In the genomic region with DNA sequence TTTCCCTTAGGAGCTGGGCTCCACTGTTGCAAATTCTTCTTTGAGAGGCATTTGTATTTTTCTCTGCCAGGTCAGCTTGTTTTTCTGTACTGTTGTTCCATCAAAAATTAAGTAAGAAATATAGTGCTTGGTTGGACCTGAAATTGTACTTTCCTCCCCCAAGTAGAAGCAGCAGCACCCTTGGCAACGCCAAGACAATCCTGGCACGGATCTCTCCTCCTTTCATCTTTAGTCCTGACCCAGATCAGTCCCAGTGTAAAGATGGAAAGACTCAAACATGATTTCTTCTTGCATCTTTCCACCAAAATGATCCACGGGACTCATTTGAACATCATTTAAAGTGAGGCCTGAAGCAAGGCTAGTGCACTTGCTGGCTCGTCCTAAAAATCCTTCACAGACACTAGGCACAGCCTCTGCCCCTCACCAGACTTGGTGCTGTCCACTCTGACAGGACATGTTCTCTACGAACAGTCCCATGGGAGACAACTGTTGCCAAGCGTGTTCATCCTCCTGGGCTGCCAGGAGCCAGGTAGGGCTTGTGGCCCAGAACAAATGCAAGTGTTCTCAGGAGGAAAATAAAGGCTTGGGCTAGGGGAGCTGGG, we compare ENCODE assay signal across 23 mouse cellular contexts. TPM values are rescaled to one million over a fixed set of nuclear protein-coding genes. Genes with fewer than 3 reads are reported as not detected.
DNase-seq lines count a peak whose midpoint lies in the region; ATAC-seq and TF ChIP-seq lines count a peak whose summit lies in the region.
"Had no signal": no experiment of that assay in that cellular context is flagged by ENCODE, and none has a peak within 500 bp of the region (broad histone marks: within the 10 kb centered on the region; RNA-seq: fewer than 3 reads in every experiment).

No protein-coding gene starts in this region.

- peak overlapping the region; percentile 74 for H3K27ac ChIP-seq in layer of hippocampus, adult 2 months
- H3K27ac ChIP-seq in cerebellum, adult 2 months (ENCODE audit: insufficient read depth, low read length) = peak overlapping the region; percentile 55
- H3K27ac ChIP-seq in limb, embryonic 10.5 days = no peak overlapping the region
- H3K27ac ChIP-seq in liver, embryonic 12.5 days = no peak overlapping the region
- H3K27ac ChIP-seq: embryonic facial prominence, embryonic 15.5 days; forebrain, embryonic 10.5 days; gastrocnemius, adult 2 months; heart, embryonic 13.5 days; hindbrain, embryonic 12.5 days had no signal

- no peaks in the 10 kb centered on the region for H3K27me3 ChIP-seq in cerebellum, adult 2 months (ENCODE audit: control insufficient read depth, insufficient read depth, low read length)
- H3K27me3 ChIP-seq in limb, embryonic 10.5 days (ENCODE audit: low read depth, poor library complexity, severe bottlenecking) = no peaks in the 10 kb centered on the region
- H3K27me3 ChIP-seq in liver, embryonic 12.5 days (replicated peaks) = no peaks in the 10 kb centered on the region
- H3K27me3 ChIP-seq: embryonic facial prominence, embryonic 15.5 days; heart, embryonic 13.5 days; hindbrain, embryonic 12.5 days had no signal

- ATAC-seq in liver, embryonic 12.5 days = no peak
- ATAC-seq: forebrain, embryonic 14.5 days; hindbrain, embryonic 16.5 days; inflammation-experienced regulatory T-cells, adult 6 months had no signal

- no peak for TF ChIP-seq CTCF in layer of hippocampus, adult 2 months (conservative IDR thresholded peaks at IDR 0.05)
- no peak for TF ChIP-seq CTCF in cerebellum, adult 2 months (IDR thresholded peaks at IDR 0.05; ENCODE audit: borderline replicate concordance, insufficient read depth, low read depth, low read length)

- DNase-seq in layer of hippocampus, adult 2 months (ENCODE audit: low spot score in 2 of 2) = no peak
- DNase-seq in layer of hippocampus, postnatal 25 days (ENCODE audit: extremely low spot score in 1 of 2, low spot score in 1 of 2) = no peak
- peak; percentile 75 to 82 for DNase-seq in cerebellum, adult 2 months
- DNase-seq in cerebellum, adult 9-11 months = peak; percentile 86
- DNase-seq in cerebellum, postnatal 36 days = peak; percentile 59 to 75
- no peak for DNase-seq in limb, embryonic 10.5 days (ENCODE audit: low spot score)
- no peak for DNase-seq in testis, postnatal 14 days (ENCODE audit: low spot score)
- DNase-seq: adrenal gland, postnatal 10 days; embryo, embryonic 11 days; gastrocnemius, adult 2 months; gastrocnemius, postnatal 25 days; heart, adult 11 months; heart, postnatal 36 days; kidney, adult 11 months had no signal

- no peak overlapping the region for H3K4me2 ChIP-seq in liver, embryonic 12.5 days
- H3K4me2 ChIP-seq: embryonic facial prominence, embryonic 15.5 days; heart, embryonic 13.5 days; hindbrain, embryonic 12.5 days had no signal

- 13% methylated on average over 6 of the region's 6 CpGs for WGBS in cerebellum, adult 2 months
- WGBS in limb, embryonic 10.5 days = 91% methylated on average over 6 of the region's 6 CpGs
- 80% methylated on average over 6 of the region's 6 CpGs for WGBS in liver, embryonic 12.5 days (ENCODE audit: insufficient replicate concordance)

- H3K4me3 ChIP-seq in layer of hippocampus, adult 2 months = no peak overlapping the region
- H3K4me3 ChIP-seq in cerebellum, adult 2 months (replicated peaks; ENCODE audit: insufficient read depth, low read depth, low read length) = no peak overlapping the region
- H3K4me3 ChIP-seq in limb, embryonic 10.5 days = no peak overlapping the region
- no peak overlapping the region for H3K4me3 ChIP-seq in liver, embryonic 12.5 days
- H3K4me3 ChIP-seq: embryonic facial prominence, embryonic 15.5 days; erythroblast, embryonic 14.5 days; forebrain, embryonic 10.5 days; gastrocnemius, adult 2 months; heart, embryonic 13.5 days; hindbrain, embryonic 12.5 days had no signal

- H3K9ac ChIP-seq in liver, embryonic 12.5 days = no peak overlapping the region
- H3K9ac ChIP-seq: embryonic facial prominence, embryonic 15.5 days; heart, embryonic 13.5 days; hindbrain, embryonic 12.5 days had no signal

- no peaks in the 10 kb centered on the region for H3K9me3 ChIP-seq in limb, embryonic 10.5 days (replicated peaks)
- no peaks in the 10 kb centered on the region for H3K9me3 ChIP-seq in liver, embryonic 12.5 days (replicated peaks)
- H3K9me3 ChIP-seq: embryonic facial prominence, embryonic 15.5 days; forebrain, embryonic 10.5 days; heart, embryonic 13.5 days; hindbrain, embryonic 12.5 days had no signal

- 0 out of 2 replicates have a peak, but pooled peaks cover 3% of the 10 kb centered on the region for H3K36me3 ChIP-seq in limb, embryonic 10.5 days
- H3K36me3 ChIP-seq in liver, embryonic 12.5 days = peaks cover 10% of the 10 kb centered on the region; the same call in 1 of the 2 replicates
- H3K36me3 ChIP-seq: embryonic facial prominence, embryonic 15.5 days; hindbrain, embryonic 12.5 days had no signal

- H3K4me1 ChIP-seq in cerebellum, adult 2 months (ENCODE audit: control insufficient read depth, insufficient read depth, low read length) = peaks cover 38% of the 10 kb centered on the region
- H3K4me1 ChIP-seq in limb, embryonic 10.5 days = no peaks in the 10 kb centered on the region
- no peaks in the 10 kb centered on the region for H3K4me1 ChIP-seq in liver, embryonic 12.5 days
- H3K4me1 ChIP-seq: embryonic facial prominence, embryonic 15.5 days; hindbrain, embryonic 12.5 days had no signal

- TF ChIP-seq POLR2A in cerebellum, adult 2 months (IDR thresholded peaks at IDR 0.05; ENCODE audit: borderline replicate concordance, insufficient read depth, low read length) = no peak

RNA-seq across cellular contexts. Expression of a gene that starts 27.8 kb away (rescaled TPM):
- 10 to 100 TPM; 96.2 to 98.8 TPM for total RNA-seq in layer of hippocampus, adult 2 months (2021)
- 10 to 100 TPM; 86.3 to 97.2 TPM for total RNA-seq in layer of hippocampus, postnatal 25 days (2021)
- 51.6 and 58.0 TPM in 2 replicates for polyA plus RNA-seq in cerebellum, adult 2 months (2012; rRNA removed)
- 0.16 and 0.36 TPM in 2 replicates for polyA plus RNA-seq in limb, embryonic 10.5 days (2016; fragmentation: Nextera tagmentation; extraction: Ambion mirVana)
- polyA plus RNA-seq in liver, embryonic 12.5 days (2016; fragmentation: Nextera tagmentation; extraction: Ambion mirVana) = 0.16 and 0.30 TPM in 2 replicates
- polyA plus RNA-seq: erythroblast, embryonic 14.5 days had no signal

Comparison
In these comparisons a context has a peak if more than half of its experiments do, and no peak if none do; other contexts are left out.
1. DNase-seq: peak in cerebellum, adult 2 months (2 of 2), cerebellum, adult 9-11 months (single experiment) and cerebellum, postnatal 36 days (2 of 2); none in layer of hippocampus, adult 2 months (0 of 2), layer of hippocampus, postnatal 25 days (0 of 2), limb, embryonic 10.5 days (single experiment) and testis, postnatal 14 days (single experiment).
2. H3K27ac ChIP-seq: peak in layer of hippocampus, adult 2 months (single experiment) and cerebellum, adult 2 months (single experiment); none in limb, embryonic 10.5 days (single experiment) and liver, embryonic 12.5 days (single experiment).
3. RNA of a gene that starts 27.8 kb away (polyA plus RNA-seq): 51.6 to 58.0 TPM in cerebellum, adult 2 months; 0.16 to 0.30 TPM in liver, embryonic 12.5 days and 0.16 to 0.36 TPM in limb, embryonic 10.5 days; every median in the first group is over 10 times any median in the second.